Mouse (Mus musculus): ENCODE measurements at regions not wholly inside any gene's neighbourhood (a gene's known extent, or its start where the extent isn't known, plus 50 kb on each side); places are given as distances from the start of the nearest gene placed in this dataset.
"Not testable (repeated sequence)": the region's sequence is repeated elsewhere in the genome, so short reads cannot be mapped to it uniquely, and the experiment has no call there.

- in situ Hi-C loops (cut with MboI, MseI) = no loop called here
Measured at GRCm38 (mm10) chr3:7079073-7079472, 458.8 kb upstream of the 1700008P02Rik start.

- in situ Hi-C loops (cut with MboI, MseI) = no loop called here
Measured at GRCm38 (mm10) chr3:7076850-7077249, 456.6 kb upstream of the 1700008P02Rik start.

- in situ Hi-C loops (cut with MboI, MseI) = no loop called here
Measured at GRCm38 (mm10) chr3:7074488-7074887, 454.2 kb upstream of the 1700008P02Rik start.

GRCm38 (mm10) chr3:7041372-7042057, 421.3 kb upstream of the 1700008P02Rik start:
- in situ Hi-C loops (cut with MboI, MseI) = no loop called here

- in situ Hi-C loops (cut with MboI, MseI) = no loop called here
Measured at GRCm38 (mm10) chr3:7035833-7036232, 415.6 kb upstream of the 1700008P02Rik start.

GRCm38 (mm10) chr3:7027845-7028244, 407.6 kb upstream of the 1700008P02Rik start:
- in situ Hi-C loops (cut with MboI, MseI) = no loop called here

GRCm38 (mm10) chr3:7014345-7014973, 394.2 kb upstream of the 1700008P02Rik start:
- in situ Hi-C loops (cut with MboI, MseI) = no loop called here

- in situ Hi-C loops (cut with MboI, MseI) = no loop called here
Measured at GRCm38 (mm10) chr3:7013516-7013915, 393.3 kb upstream of the 1700008P02Rik start.

GRCm38 (mm10) chr3:7010294-7011087, 390.2 kb upstream of the 1700008P02Rik start:
- in situ Hi-C loops (cut with MboI, MseI) = no loop called here

GRCm38 (mm10) chr3:7008671-7009217, 388.5 kb upstream of the 1700008P02Rik start:
- in situ Hi-C loops (cut with MboI, MseI) = no loop called here

- in situ Hi-C loops (cut with MboI, MseI) = no loop called here
Measured at GRCm38 (mm10) chr3:7007811-7008359, 387.6 kb upstream of the 1700008P02Rik start.

GRCm38 (mm10) chr3:6991735-6992134, 371.5 kb upstream of the 1700008P02Rik start:
- in situ Hi-C loops (cut with MboI, MseI) = not testable (repeated sequence)

- in situ Hi-C loops (cut with MboI, MseI) = no loop called here
Measured at GRCm38 (mm10) chr3:6984918-6985317, 364.7 kb upstream of the 1700008P02Rik start.

GRCm38 (mm10) chr3:6957681-6958080, 337.4 kb upstream of the 1700008P02Rik start:
- in situ Hi-C loops (cut with MboI, MseI) = no loop called here

GRCm38 (mm10) chr3:6932535-6933103, 312.4 kb upstream of the 1700008P02Rik start:
- in situ Hi-C loops (cut with MboI, MseI) = loop anchor here (10.0 kb wide), 1 partner anchor 1628 kb away; no protein-coding TSS in a partner anchor

GRCm38 (mm10) chr3:6926737-6927136, 306.5 kb upstream of the 1700008P02Rik start:
- in situ Hi-C loops (cut with MboI, MseI) = no loop called here

GRCm38 (mm10) chr3:6922647-6923046, 302.4 kb upstream of the 1700008P02Rik start:
- in situ Hi-C loops (cut with MboI, MseI) = not testable (repeated sequence)

- in situ Hi-C loops (cut with MboI, MseI) = no loop called here
Measured at GRCm38 (mm10) chr3:6920253-6920652, 300.0 kb upstream of the 1700008P02Rik start.

GRCm38 (mm10) chr3:6887936-6888335, 267.7 kb upstream of the 1700008P02Rik start:
- in situ Hi-C loops (cut with MboI, MseI) = no loop called here

GRCm38 (mm10) chr3:6887053-6887700, 266.9 kb upstream of the 1700008P02Rik start:
- in situ Hi-C loops (cut with MboI, MseI) = no loop called here
